Mouse (Mus musculus) testis, postnatal 14 days (tissue): ENCODE measurements around the gene Sesn3.
"Not testable (repeated sequence)": the region's sequence is repeated elsewhere in the genome, so short reads cannot be mapped to it uniquely, and the experiment has no call there.

ENCODE experiments used
- DNase-seq: peaks from one replicate; pipeline ENCODE4 v3.0.0; 2021; ENCODE audit warnings: low spot score

Gene Sesn3

GRCm38 (mm10) chr9:14280696-14281095 is 5.8 kb downstream of the Sesn3 start:
- DNase-seq, result no peak

GRCm38 (mm10) chr9:14285036-14285435 is 10.2 kb downstream of the Sesn3 start:
- DNase-seq, result no peak

DNA sequence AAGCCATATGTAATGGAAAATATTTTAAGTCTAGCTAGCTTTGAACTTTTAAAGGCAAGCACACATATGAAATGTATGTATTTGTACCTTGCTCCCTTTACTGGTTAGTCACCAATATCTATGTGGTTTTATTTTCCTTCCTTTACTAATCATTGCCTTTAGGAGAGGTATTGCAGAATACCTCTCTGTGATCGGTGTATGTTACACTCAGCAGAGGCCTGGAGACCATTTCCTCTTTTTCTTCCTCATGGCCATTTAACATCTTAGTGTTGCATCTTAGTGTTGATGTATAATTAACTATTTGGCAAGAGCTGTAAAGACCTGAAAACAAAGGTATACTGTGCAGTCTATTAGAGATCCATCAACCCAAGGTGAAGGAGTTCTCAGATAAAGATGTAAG is 12.4 kb downstream of the Sesn3 start:
- DNase-seq, result no peak

DNA sequence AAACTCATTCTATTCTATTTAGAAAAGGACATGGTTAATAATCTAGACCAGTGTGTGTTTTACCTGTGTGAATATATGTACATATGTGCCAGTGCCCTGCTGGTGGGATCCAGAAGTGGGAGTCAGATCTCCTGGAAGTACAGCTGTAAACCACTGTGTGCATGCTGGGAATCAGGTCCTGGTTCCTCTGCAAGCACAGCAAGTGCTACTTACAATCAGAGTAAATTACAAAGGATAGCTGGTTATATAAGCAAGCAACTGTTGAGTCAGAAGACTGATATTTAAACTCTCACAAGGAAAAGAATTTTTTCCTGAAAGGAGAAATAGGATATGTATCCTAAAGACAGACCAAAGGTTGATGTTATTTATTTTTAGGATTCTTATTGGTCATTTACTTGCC is 13.6 kb downstream of the Sesn3 start:
- no peak for DNase-seq

- no peak for DNase-seq
Observed at GRCm38 (mm10) chr9:14293866-14294265, 19.0 kb downstream of the Sesn3 start.

GRCm38 (mm10) chr9:14295680-14296440 is 21.0 kb downstream of the Sesn3 start:
- DNase-seq, result no peak

DNA sequence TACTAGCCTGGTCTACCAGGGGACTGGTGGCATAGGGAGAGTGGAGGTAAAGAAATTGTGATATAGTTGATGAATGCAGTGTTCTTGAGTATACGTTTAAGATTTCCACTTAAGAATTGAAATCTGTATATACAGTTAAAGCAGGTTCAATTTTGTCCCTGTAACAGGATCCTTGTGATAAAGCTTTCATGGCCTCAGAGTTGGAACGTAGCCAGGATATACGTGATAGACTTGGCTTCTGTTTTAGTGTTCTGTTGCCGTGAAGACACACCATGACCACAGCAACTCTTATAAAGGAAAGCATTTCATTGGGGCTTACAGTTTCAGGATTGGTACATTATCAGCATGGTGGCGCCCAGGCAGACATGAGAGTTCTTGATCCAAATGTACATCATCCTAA is 22.3 kb downstream of the Sesn3 start:
- DNase-seq, result no peak

DNA sequence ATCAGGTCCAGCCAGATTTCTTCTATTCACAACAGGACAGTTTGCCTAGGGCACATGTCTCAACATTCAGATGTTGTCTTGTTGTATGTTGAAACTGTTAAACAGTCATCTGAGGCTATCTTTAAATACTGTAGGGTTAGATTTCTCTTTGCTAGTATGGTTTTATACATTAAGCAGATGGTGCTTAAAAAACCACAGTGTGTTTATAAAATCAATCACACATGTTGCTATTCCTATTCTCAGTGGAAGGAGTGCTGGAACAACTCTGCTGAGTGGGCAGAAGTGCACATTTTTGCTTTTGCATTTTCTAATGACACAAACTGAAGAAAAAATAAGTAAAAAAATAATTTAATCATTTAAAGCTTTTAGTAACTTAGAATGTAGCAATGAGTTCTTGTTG is 25.0 kb downstream of the Sesn3 start:
- no peak for DNase-seq

- DNase-seq, result no peak
Observed at GRCm38 (mm10) chr9:14300795-14301194, 25.9 kb downstream of the Sesn3 start.

DNA sequence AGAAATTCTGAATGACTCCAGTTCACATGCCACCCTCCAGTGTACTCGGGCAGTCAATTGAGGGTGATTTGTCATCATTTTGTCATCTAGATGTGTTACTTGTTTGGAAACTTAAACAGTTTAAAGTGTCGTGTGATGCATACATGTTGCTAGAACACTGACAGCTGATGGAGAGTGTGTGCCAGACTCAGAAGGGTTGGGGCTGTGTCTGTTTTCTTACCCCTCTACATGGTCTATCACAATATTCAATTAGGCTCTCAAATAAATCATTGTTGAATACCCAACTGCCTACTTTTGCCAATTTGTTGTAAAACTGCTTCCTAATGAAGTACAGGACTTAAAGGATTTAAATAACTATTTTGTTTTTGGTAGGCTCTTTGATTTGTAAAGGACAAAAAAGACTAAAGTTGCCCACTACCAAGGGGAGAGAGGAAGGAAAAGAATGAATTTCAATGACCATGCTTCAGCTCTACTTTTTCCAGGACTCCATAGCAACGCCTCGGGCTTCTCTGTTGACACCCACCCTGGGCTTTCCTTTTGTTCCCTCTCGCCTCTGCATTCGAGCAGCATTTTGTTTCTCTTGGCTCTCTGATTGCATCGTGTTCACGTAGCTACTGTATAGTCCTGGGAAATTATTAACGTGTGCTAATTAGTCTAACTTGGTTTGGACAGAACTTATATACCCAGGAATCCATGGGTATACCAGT is 29.5 kb downstream of the Sesn3 start:
- DNase-seq, result no peak

DNA sequence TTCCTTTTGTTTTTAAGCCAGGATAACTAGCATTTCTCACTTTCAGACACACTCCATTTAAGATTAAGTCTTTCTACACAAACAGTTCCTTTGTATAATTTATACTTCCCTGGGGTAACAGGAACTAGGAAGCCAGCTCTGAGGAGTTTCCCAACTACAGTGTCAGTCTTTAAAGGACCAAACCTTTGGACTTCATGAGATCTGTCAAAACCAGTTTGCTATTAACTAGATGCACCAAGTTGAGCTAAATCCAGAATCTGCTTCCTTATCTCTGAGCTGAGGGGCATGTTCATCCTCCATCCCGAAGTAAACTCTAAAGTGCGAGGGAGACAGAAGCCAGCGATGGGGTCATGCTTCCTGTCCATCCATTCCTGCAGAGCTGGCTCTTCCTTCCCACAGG is 32.5 kb downstream of the Sesn3 start:
- no peak for DNase-seq

- no peak for DNase-seq
Observed at GRCm38 (mm10) chr9:14313968-14314367, 39.1 kb downstream of the Sesn3 start.

- DNase-seq, result no peak
Observed at GRCm38 (mm10) chr9:14314477-14314876, 39.6 kb downstream of the Sesn3 start.

DNA sequence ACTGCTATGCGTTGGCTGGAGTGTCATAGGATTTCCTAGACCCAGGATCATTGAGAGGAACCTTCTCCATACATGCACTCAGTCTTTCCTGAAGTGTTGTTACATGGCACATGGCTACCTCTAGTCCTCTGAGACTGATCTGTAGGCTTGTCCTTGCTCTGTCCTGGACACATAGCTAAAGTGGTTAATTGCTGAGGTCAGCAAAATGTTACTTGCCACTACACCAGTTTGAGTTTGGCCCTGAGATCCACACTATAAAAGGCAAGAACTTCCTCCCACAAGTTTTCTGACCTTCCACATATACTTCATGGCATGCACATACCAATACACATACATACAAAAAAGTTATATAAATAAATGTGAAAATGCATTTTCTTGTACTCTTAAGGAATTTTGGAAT is 41.8 kb downstream of the Sesn3 start:
- no peak for DNase-seq

DNA sequence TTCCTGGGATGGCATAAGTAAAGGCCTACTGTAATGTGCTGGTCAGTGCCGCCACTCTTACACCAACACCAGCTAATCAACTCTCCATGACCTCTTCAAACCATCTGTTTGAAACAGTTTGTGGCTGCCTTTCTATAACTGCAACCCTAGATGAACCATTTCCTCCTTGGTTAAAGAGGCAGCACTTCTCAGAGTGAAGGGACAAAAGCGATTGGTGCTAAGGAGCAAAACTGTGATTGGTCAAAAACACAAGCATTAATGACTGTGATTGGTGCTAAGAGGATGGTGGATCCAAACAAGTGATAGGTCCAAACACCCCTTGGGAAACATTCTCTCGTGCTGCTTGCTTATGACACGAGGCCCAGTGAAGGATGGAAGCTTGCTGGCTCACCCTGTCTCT is 61.0 kb downstream of the Sesn3 start:
- DNase-seq, result no peak

DNA sequence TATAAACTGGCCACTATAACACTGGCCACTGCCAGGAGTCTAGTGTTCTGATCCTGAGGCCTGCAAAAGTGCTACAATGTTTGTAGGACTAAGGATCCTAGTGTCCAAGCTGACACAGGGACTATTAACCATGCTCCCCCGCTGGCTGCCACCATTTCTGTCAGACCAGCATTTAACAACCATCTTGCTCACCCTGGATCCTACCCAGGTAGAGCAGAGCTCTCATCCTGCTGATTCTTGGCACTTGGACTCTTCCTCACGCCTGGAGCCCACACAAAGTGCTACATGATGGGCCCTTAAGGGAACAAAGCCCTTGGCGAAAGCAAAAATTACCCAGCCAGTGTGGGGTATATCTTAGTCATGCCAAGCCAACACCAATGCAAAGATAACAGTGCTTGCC is 62.0 kb downstream of the Sesn3 start:
- no peak for DNase-seq

GRCm38 (mm10) chr9:14338701-14339100 is 63.8 kb downstream of the Sesn3 start:
- no peak for DNase-seq

DNA sequence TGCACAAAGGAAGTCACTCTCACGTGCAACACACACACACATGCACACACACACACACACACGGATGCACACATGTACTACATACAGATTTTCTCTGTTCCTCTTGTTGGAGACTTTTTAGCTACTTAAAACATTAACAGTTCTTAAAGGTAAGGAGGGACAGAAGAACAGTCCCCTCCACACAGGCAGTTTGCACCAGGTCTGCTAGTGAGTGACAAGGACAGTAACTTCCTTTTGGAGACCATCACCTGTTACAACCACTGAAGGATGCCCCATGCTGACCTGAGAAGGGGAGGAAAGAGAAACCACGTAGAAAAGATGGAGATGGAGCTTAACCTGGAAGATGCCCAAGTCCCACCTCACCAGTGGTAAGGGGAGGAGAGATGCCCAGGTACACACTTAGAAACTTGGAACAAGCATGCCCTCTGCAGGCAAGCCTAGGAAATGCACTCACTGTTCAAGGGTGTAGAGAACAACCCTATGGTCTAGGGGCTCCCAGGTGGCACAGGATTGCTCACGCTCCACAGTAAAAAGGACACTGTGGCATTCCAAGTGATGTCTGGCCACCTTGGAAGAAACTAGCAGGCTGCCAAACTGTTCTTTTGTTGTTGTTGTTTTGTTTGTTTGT is 67.3 kb downstream of the Sesn3 start:
- DNase-seq, result peak; percentile 27

DNA sequence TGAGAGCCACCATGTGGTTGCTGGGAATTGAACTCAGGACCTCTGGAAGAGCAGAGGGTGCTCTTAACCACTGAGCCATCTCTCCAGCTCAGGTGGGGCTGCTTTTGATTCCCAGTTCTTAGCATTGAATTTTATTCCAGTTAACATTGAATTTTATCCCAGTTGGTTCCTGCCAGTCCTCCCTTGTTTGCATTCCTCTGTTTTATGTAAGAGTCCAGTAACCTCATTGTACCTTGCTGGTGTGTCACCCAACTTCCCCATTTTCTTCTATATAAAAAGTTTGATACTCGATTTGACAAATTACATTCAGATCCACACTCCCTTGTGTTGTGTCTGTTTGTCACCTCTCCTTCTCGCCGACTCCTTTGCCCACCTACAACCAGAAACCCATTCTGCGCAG is 71.0 kb downstream of the Sesn3 start:
- DNase-seq, result not testable (repeated sequence)

- DNase-seq, result no peak
Observed at GRCm38 (mm10) chr9:14348416-14348815, 73.5 kb downstream of the Sesn3 start.

GRCm38 (mm10) chr9:14349380-14349779 is 74.5 kb downstream of the Sesn3 start:
- no peak for DNase-seq

GRCm38 (mm10) chr9:14350787-14351186 is 75.9 kb downstream of the Sesn3 start:
- no peak for DNase-seq

GRCm38 (mm10) chr9:14352337-14352736 is 77.5 kb downstream of the Sesn3 start:
- DNase-seq, result no peak
